Mouse (Mus musculus) stomach, postnatal 0 days (tissue): ENCODE measurements around the gene Gsto1. TPM values are rescaled to one million over a fixed set of nuclear protein-coding genes. Genes with fewer than 3 reads are reported as not detected.

Experiments
- ATAC-seq: fragments of 200-750 bp; cut with Nextera tagmentation; 2 replicates; pipeline ENCODE4 v1.8.0; 2017; ENCODE audit not compliant: low FRiP score, low TSS enrichment
- DNase-seq: peaks from one replicate; pipeline ENCODE4 v3.0.0-alpha.2; 2016; ENCODE audit warnings: low spot score
- H3K27ac ChIP-seq: fragments of 300-500 bp; sonication (generic); replicated peaks from 2 replicates; pipeline ENCODE4 v1.5.1; 2014; ENCODE audit warnings: mild to moderate bottlenecking, control low read depth
- H3K27me3 ChIP-seq: fragments of 300-500 bp; sonication (generic); 2 replicates; pipeline ENCODE4 v1.6.1; 2014; ENCODE audit warnings: low read length; ENCODE audit not compliant: control insufficient read depth, insufficient read depth
- H3K36me3 ChIP-seq: fragments of 300-500 bp; sonication (generic); 2 replicates; pipeline ENCODE4 v1.6.1; 2014; ENCODE audit warnings: low read length, mixed read lengths; ENCODE audit not compliant: control insufficient read depth, insufficient read depth
- H3K4me1 ChIP-seq: fragments of 300-500 bp; sonication (generic); replicated peaks from 2 replicates; pipeline ENCODE4 v1.6.1; 2014; ENCODE audit warnings: antibody characterized with exemption; ENCODE audit not compliant: control insufficient read depth, insufficient read depth
- H3K4me2 ChIP-seq: fragments of 300-500 bp; sonication (generic); replicated peaks from 2 replicates; pipeline ENCODE4 v1.6.1; 2014; ENCODE audit warnings: low read depth, mild to moderate bottlenecking, control low read depth, moderate library complexity
- H3K4me3 ChIP-seq: fragments of 300-500 bp; sonication (generic); 2 replicates; pipeline ENCODE4 v1.5.1; 2014; ENCODE audit warnings: low read depth, low read length, control low read depth
- H3K9ac ChIP-seq: fragments of 300-500 bp; sonication (generic); 2 replicates; pipeline ENCODE4 v1.6.1; 2014; ENCODE audit warnings: mild to moderate bottlenecking, low read length, control low read depth, mixed read lengths
- H3K9me3 ChIP-seq: fragments of 300-500 bp; sonication (generic); 2 replicates; pipeline ENCODE4 v1.6.1; 2016; ENCODE audit warnings: low read length; ENCODE audit not compliant: control insufficient read depth
- CTCF ChIP-seq: IDR thresholded peaks from 2 replicates; pipeline ENCODE4 v1.5.1; 2016; ENCODE audit warnings: antibody characterized with exemption, low read depth, mild to moderate bottlenecking, moderate library complexity
- EP300 ChIP-seq: optimal IDR thresholded peaks from 2 replicates; pipeline ENCODE3; 2016; ENCODE audit warnings: antibody characterized with exemption
- WGBS: fragments of 180-500 bp; shearing (Covaris S2); extraction: QIAGEN DNeasy Blood & Tissue Kit; methylation state at CpG from one replicate; pipeline ENCODE4 v1.1.7; 2014; 5-methylcytosine and 5-hydroxymethylcytosine counted together
- polyA plus RNA-seq: library from polyadenylated mRNA; unstranded; fragments of >200 nt; fragmentation: Nextera tagmentation; extraction: Ambion mirVana; gene quantifications from 2 replicates; pipeline ENCODE4 v1.2.1, GENCODE M21; 2015

Gsto1 gene
- polyA plus RNA-seq, 1 experiment from 2014 or later: 3,153 TPM

DNA sequence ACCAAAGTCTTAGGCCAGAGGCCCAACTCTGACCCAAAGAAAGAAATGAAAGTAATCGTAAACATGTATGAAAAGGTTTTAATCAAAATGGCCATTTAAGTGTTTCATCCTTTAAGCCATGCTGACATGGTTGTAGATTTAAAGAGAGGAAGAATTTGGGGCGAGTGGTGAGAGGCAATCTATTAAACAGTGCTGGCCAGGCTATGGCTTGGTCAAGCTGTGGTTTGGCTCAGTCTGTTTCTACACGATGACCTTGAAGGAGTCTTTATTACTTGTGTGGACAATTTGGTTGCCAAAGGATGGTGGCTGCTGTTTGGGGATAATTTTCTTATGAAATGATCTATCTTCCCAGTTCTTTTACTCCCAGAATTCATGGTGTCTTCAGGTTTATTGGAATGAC lies 1.7 kb upstream of the Gsto1 start:
- H3K27ac ChIP-seq: no peak overlapping the region
- H3K9me3 ChIP-seq: no peaks in the 10 kb centered on the region
- DNase-seq (no peak), ATAC-seq (no peak)
- H3K4me3 ChIP-seq: no peak overlapping the region
- 75% methylated on average over 3 of the region's 3 CpGs for WGBS
- H3K9ac ChIP-seq: no peak overlapping the region
- H3K27me3 ChIP-seq: no peaks in the 10 kb centered on the region
- H3K4me1 ChIP-seq: no peaks in the 10 kb centered on the region
- no peak overlapping the region for H3K4me2 ChIP-seq
- TF ChIP-seq EP300 (no peak), CTCF (no peak)
- H3K36me3 ChIP-seq: no peaks in the 10 kb centered on the region; the same call in 1 of the 2 replicates

DNA sequence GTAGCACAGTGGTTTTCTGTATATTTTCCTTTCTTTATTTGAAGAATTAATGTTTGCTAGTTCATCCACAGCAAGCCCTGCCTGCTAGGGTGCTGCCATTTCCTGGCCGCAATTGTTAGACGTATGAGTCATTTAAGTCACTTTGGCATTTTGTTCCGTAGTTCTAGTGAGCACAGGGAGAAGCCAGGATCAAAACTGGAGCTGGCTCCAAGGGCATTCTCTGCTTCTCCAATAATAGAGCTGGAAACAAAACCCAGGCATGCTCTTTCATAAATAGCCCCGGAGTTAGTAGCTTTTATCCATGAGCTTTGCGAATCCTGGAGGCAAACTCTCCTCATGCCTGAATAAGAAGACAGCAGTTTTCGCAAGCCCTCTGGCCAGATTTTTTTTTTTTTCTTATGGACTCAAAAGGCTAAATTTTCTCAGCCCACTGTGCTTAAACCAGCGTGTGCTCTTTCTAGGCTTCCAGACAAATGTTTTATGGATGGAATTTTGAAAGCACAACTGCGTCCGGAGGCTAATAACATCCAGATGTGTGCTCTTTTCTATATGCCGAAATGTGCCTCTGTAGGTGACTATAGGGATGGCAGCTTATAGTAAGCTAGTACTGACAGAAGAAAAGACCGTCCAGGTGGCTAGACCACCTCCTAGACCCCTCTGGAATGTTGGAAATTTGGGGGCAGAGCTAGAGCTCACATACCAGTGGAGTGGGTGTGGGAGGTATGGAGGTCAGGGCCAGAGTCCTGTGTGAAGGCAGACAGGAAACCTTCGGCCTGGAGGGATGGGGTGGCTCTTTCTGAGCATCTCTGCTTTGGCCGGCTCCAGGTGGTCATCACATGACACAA lies 597 bp upstream of the Gsto1 start:
- Histone ChIP-seq H3K4me2 (peak overlapping the region; percentile 92), H3K36me3 (peaks cover under 1% of the 10 kb centered on the region; the same call in 1 of the 2 replicates), H3K9ac (peak overlapping the region; percentile 91), H3K27ac (peak overlapping the region; percentile 95), H3K27me3 (no peaks in the 10 kb centered on the region), H3K4me1 (no peaks in the 10 kb centered on the region; the same call in 1 of the 2 replicates), H3K9me3 (no peaks in the 10 kb centered on the region), H3K4me3 (peak overlapping the region; percentile 73)
- peak; percentile 33 for ATAC-seq
- peak; percentile 52 for DNase-seq
- WGBS: 6% methylated on average over 13 of the region's 13 CpGs
- peak; percentile 43 for TF ChIP-seq CTCF
- TF ChIP-seq EP300: no peak

DNA sequence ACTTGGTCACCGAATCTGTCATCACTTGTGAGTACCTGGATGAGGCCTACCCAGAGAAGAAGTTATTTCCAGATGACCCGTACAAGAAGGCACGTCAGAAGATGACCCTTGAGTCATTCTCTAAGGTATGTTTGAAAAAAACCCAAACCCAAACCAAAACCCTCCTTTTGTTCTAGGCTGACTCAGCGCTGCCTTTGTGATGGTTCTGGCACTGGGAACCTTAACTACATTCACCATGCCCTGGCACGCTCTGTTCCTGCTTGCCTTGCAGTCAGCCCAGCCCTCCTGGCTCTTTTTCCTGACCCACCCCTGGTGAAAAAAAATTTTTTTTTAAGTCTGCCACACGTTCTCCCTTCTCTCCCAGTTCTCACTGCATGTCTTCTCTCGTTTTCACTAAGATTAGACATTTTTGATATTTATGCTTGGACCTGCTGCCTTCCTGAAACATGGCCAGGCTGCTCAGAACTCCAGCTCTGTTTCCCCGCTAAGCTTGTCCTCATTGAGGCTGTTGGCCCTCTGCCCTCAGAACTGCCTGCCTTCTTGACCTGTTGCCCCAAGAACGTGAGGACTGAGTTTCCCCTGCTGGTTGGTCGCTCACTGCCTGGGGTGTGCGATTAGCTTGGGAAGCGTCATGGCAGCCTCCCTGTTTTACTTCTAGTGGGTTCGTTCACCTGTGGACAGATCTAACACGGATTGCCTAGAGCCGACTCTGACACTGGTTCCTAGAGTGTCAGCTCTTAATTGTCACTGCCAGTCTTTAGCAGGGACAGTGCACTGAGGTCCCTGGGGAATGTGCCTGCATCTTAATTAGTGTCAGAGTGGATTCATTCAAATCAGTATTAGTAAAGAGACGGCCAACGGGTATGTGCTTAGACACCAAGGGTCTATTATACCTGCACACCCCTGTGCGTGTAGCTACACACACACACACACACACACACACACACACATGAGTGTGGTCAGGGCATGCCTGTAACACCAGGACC lies 3.5 kb downstream of the Gsto1 start:
- ATAC-seq (no peak), DNase-seq (no peak)
- H3K4me3 ChIP-seq: peak overlapping the region; percentile 4; the same call in 1 of the 2 replicates
- H3K27ac ChIP-seq: peak overlapping the region; percentile 83
- H3K36me3 ChIP-seq: peaks cover 9% of the 10 kb centered on the region
- H3K4me1 ChIP-seq: no peaks in the 10 kb centered on the region; the same call in 1 of the 2 replicates
- no peaks in the 10 kb centered on the region for H3K9me3 ChIP-seq
- no peaks in the 10 kb centered on the region for H3K27me3 ChIP-seq
- H3K9ac ChIP-seq: peak overlapping the region; percentile 38
- WGBS: 60% methylated on average over 18 of the region's 18 CpGs
- TF ChIP-seq CTCF (no peak), EP300 (no peak)
- H3K4me2 ChIP-seq: peak overlapping the region; percentile 41

DNA sequence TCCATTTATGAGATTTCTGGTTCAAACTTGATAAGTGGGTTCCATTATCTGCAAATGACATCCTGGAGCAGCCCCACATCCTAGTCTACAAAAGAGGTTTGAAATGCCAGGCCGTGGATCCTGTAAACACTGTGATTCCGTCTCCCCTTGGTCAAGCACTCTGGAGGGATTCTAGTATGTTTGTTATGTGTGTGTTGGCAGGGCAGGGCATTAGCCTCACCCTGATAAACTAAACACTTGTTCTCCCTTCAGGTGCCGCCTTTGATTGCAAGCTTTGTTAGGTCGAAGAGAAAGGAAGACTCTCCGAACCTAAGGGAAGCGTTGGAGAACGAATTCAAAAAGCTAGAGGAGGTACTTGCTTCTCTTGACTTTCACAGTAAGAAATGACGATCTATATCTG lies 4.4 kb downstream of the Gsto1 start:
- DNase-seq (peak; percentile 51), ATAC-seq (no peak)
- H3K27me3 ChIP-seq: no peaks in the 10 kb centered on the region
- H3K27ac ChIP-seq: peak overlapping the region; percentile 83; the same call in 1 of the 2 replicates
- H3K4me1 ChIP-seq: no peaks in the 10 kb centered on the region; the same call in 1 of the 2 replicates
- peak overlapping the region; percentile 41 for H3K4me2 ChIP-seq
- 0 out of 2 replicates have a peak overlapping the region, but pooled peaks have one; percentile 1 for H3K4me3 ChIP-seq
- WGBS: 59% methylated on average over 8 of the region's 8 CpGs
- no peak overlapping the region for H3K9ac ChIP-seq
- peaks cover 11% of the 10 kb centered on the region for H3K36me3 ChIP-seq
- H3K9me3 ChIP-seq: no peaks in the 10 kb centered on the region
- TF ChIP-seq EP300 (no peak), CTCF (no peak)

DNA sequence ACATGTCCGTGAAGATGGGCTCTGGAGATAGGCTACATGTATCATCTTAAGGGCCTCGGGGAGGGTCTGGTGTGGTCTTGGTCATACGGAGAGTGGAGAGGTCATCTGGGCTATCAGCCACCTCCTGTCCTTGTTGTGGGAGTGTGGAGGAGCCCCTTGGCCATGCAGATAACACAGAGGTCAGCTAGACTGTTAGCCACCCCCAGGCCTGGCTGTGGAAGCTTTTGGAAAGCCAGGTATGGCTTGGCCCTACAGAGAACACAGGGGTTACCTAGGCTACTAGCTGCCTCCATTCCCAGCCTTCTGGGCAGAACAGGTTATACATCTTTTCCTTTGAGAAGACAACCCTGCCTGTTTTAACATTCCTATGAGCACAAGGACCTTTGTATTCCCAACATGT lies 7.8 kb downstream of the Gsto1 start:
- Histone ChIP-seq H3K4me2 (no peak overlapping the region), H3K27ac (no peak overlapping the region), H3K4me1 (no peaks in the 10 kb centered on the region; the same call in 1 of the 2 replicates), H3K4me3 (no peak overlapping the region), H3K27me3 (no peaks in the 10 kb centered on the region), H3K9ac (no peak overlapping the region), H3K9me3 (no peaks in the 10 kb centered on the region), H3K36me3 (peaks cover 14% of the 10 kb centered on the region)
- TF ChIP-seq EP300 (no peak), CTCF (no peak)
- DNase-seq (peak; percentile 16), ATAC-seq (no peak)
- WGBS: 89% methylated on average over 3 of the region's 3 CpGs
